Mouse (Mus musculus) kidney, embryonic 15.5 days (tissue): ENCODE data around the gene Polr2h. TPM values are rescaled to one million over a fixed set of nuclear protein-coding genes. Genes with fewer than 3 reads are reported as not detected.

ENCODE experiments used
- ATAC-seq: fragments of 200-750 bp; cut with Nextera tagmentation; replicated peaks from 2 replicates; pipeline ENCODE4 v1.8.0; 2017; ENCODE audit warnings: moderate TSS enrichment; ENCODE audit not compliant: low FRiP score
- H3K27ac ChIP-seq: fragments of 300-500 bp; sonication (generic); 2 replicates; pipeline ENCODE4 v1.5.1; 2015; ENCODE audit warnings: mild to moderate bottlenecking, inconsistent platforms
- H3K27me3 ChIP-seq: fragments of 300-500 bp; sonication (generic); 2 replicates; pipeline ENCODE4 v1.6.1; 2015; ENCODE audit warnings: inconsistent platforms
- H3K36me3 ChIP-seq: fragments of 300-500 bp; sonication (generic); 2 replicates; pipeline ENCODE4 v1.6.1; 2015; ENCODE audit warnings: inconsistent platforms
- H3K4me1 ChIP-seq: fragments of 300-500 bp; sonication (generic); 2 replicates; pipeline ENCODE4 v1.6.1; 2015; ENCODE audit warnings: inconsistent platforms
- H3K4me2 ChIP-seq: fragments of 300-500 bp; sonication (generic); 2 replicates; pipeline ENCODE4 v1.6.1; 2015; ENCODE audit warnings: moderate library complexity, mild to moderate bottlenecking, inconsistent platforms
- H3K4me3 ChIP-seq: fragments of 300-500 bp; sonication (generic); replicated peaks from 2 replicates; pipeline ENCODE4 v1.5.1; 2015; ENCODE audit warnings: mild to moderate bottlenecking, inconsistent platforms
- H3K9ac ChIP-seq: fragments of 300-500 bp; sonication (generic); 2 replicates; pipeline ENCODE4 v1.6.1; 2015; ENCODE audit warnings: mild to moderate bottlenecking, inconsistent platforms
- H3K9me3 ChIP-seq: fragments of 300-500 bp; sonication (generic); replicated peaks from 2 replicates; pipeline ENCODE4 v1.6.1; 2016; ENCODE audit warnings: inconsistent platforms
- WGBS: fragments of 180-500 bp; shearing (Covaris S2); methylation state at CpG from one replicate; pipeline ENCODE4 v1.1.7; 2015; ENCODE audit warnings: mixed read lengths; 5-methylcytosine and 5-hydroxymethylcytosine counted together
- polyA plus RNA-seq: library from polyadenylated mRNA; unstranded; fragments of >200 nt; fragmentation: Nextera tagmentation; extraction: Ambion mirVana; gene quantifications from 2 replicates; pipeline ENCODE4 v1.2.1, GENCODE M21; 2015

Gene Polr2h
- polyA plus RNA-seq, 1 experiment from 2014 or later = 116 TPM

DNA sequence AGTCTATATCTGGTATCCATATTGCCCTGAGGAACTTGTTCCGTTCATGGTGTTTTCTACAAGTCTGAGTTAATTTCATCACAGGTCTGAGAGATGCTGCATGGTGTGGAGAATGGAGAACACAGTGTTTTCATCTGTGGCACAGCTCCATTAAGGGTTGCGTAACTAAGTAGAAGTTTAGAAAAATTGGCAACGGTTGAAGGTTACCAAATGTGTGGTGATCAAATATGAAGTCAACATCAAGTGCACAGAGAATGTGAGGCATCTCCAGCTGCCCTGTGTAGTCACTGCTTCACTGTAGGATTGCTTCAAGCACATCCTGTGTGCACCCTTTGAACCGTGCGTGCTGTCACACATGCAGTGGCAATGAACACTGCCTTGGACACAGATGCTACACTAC lies 38.6 kb downstream of the Polr2h start:
- 94% methylated on average over 5 of the region's 5 CpGs for WGBS
- H3K4me2 ChIP-seq = no peak overlapping the region
- ATAC-seq = no peak
- no peak overlapping the region for H3K27ac ChIP-seq
- no peak overlapping the region for H3K4me3 ChIP-seq
- H3K9ac ChIP-seq = no peak overlapping the region
- H3K27me3 ChIP-seq = no peaks in the 10 kb centered on the region
- no peaks in the 10 kb centered on the region for H3K9me3 ChIP-seq
- no peaks in the 10 kb centered on the region for H3K36me3 ChIP-seq
- no peaks in the 10 kb centered on the region for H3K4me1 ChIP-seq

DNA sequence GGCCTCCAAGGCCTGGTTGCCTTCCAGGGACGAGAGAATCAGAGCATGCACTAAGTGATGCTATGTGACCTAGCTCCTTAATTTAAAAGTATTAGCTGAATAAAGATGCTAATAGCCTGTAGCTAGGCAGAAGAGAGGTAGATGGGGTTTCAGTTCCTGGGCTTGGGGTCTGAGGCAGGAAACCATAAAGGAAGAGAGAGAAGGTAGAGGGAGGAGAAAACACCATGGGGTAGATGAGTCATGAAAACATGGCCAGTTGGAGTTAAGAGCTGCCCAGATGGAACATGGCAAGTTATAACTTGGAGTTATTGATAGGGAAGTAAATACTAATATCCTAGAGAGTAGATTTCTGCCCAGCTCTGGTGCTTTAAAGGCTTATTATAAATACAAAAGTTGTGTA lies 39.9 kb downstream of the Polr2h start:
- H3K9ac ChIP-seq = no peak overlapping the region
- H3K27me3 ChIP-seq = no peaks in the 10 kb centered on the region
- no peaks in the 10 kb centered on the region for H3K36me3 ChIP-seq
- no peak overlapping the region for H3K4me3 ChIP-seq
- H3K27ac ChIP-seq = no peak overlapping the region
- 79% methylated on average over 1 of the region's 1 CpGs for WGBS
- ATAC-seq = no peak
- no peaks in the 10 kb centered on the region for H3K4me1 ChIP-seq
- H3K4me2 ChIP-seq = no peak overlapping the region
- H3K9me3 ChIP-seq = no peaks in the 10 kb centered on the region

DNA sequence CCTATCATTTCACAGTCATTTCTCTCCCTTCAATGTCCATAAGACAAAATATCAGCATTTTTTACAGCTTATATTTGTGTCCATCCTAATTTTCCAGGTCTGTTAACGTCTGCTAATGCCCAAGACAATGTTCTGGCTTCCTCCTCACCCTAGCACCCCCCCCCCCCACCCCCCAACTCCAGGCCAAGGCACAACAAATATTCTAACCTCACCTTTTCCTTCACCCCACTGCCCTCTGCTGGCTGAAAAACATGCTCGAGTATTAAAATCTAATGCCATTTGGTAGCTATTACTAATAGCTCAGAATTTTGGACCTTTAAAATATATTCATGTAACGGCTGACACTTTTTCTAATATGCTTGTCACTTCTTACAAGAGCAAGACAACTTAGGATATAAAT lies 44.2 kb downstream of the Polr2h start:
- Histone ChIP-seq H3K36me3 (no peaks in the 10 kb centered on the region), H3K4me3 (no peak overlapping the region), H3K9ac (no peak overlapping the region), H3K9me3 (no peaks in the 10 kb centered on the region), H3K4me1 (no peaks in the 10 kb centered on the region), H3K4me2 (no peak overlapping the region), H3K27ac (no peak overlapping the region), H3K27me3 (no peaks in the 10 kb centered on the region)
- no peak for ATAC-seq
- 9% methylated on average over 3 of the region's 3 CpGs for WGBS

DNA sequence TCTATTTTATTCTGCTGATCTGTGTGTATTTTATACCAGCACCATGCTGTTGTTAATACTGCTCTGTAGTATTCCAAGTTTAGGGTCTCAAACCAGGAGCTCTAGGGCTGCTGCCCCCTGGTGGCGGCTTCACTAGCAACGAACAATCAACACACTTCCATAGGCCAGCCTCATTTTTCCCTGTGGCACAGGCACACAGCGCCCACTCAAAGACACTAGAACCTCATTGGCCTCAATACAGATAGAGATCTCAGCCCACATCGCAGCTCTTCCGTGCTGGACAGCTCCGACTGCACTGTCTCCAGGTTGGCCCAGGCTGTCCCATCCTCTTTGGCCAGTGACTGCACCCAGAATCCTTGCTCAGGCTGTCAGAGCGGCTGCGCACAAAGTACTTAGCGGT lies 47.8 kb downstream of the Polr2h start:
- Histone ChIP-seq H3K9ac (no peak overlapping the region), H3K4me2 (no peak overlapping the region), H3K4me1 (no peaks in the 10 kb centered on the region), H3K36me3 (no peaks in the 10 kb centered on the region), H3K9me3 (no peaks in the 10 kb centered on the region), H3K4me3 (no peak overlapping the region), H3K27me3 (no peaks in the 10 kb centered on the region), H3K27ac (no peak overlapping the region)
- WGBS = 47% methylated on average over 9 of the region's 9 CpGs
- no peak for ATAC-seq

Other genes starting within 250 kb of the Polr2h start
- gene Eif2b5, start 218.8 kb upstream of the Polr2h start, polyA plus RNA-seq = 108 and 121 TPM in 2 replicates
- 25.0 and 27.9 TPM in 2 replicates for gene Dvl3, start 200.7 kb upstream of the Polr2h start, polyA plus RNA-seq
- gene Ap2m1, start 182.2 kb upstream of the Polr2h start, polyA plus RNA-seq = 633 and 651 TPM in 2 replicates
- 52.6 and 64.5 TPM in 2 replicates for gene Abcf3, start 169.1 kb upstream of the Polr2h start, polyA plus RNA-seq
- 1.6 and 1.7 TPM in 2 replicates for gene Vwa5b2, start 128.2 kb upstream of the Polr2h start, polyA plus RNA-seq
- 32.4 TPM in 2 replicates for gene Eef1akmt4, start 106.1 kb upstream of the Polr2h start, polyA plus RNA-seq
- not detected in 2 replicates for gene Gm49333, start 106.1 kb upstream of the Polr2h start, polyA plus RNA-seq
- gene Alg3, start 105.9 kb upstream of the Polr2h start, polyA plus RNA-seq = 42.6 and 43.8 TPM in 2 replicates
- 1.4 and 1.5 TPM in 2 replicates for gene Camk2n2, start 96.4 kb upstream of the Polr2h start, polyA plus RNA-seq
- gene Ece2, start 87.8 kb upstream of the Polr2h start, polyA plus RNA-seq = 4.0 TPM in 2 replicates
- 330 and 353 TPM in 2 replicates for gene Psmd2, start 66.0 kb upstream of the Polr2h start, polyA plus RNA-seq
- 187 and 208 TPM in 2 replicates for gene Eif4g1, start 49.4 kb upstream of the Polr2h start, polyA plus RNA-seq
- gene Fam131a, start 24.4 kb upstream of the Polr2h start, polyA plus RNA-seq = 6.4 and 6.7 TPM in 2 replicates
- 16.3 and 20.1 TPM in 2 replicates for gene Clcn2, start 81 bp downstream of the Polr2h start, polyA plus RNA-seq
- gene Chrd, start 15.5 kb downstream of the Polr2h start, polyA plus RNA-seq = 4.6 and 7.4 TPM in 2 replicates
- gene Thpo, start 16.8 kb downstream of the Polr2h start, polyA plus RNA-seq = 1.2 TPM in 2 replicates